Mouse (Mus musculus) kidney, postnatal 25 days (tissue): ENCODE measurements at regions not wholly inside any gene's neighbourhood (a gene's known extent, or its start where the extent isn't known, plus 50 kb on each side); places are given as distances from the start of the nearest gene placed in this dataset.

Experiments
- DNase-seq, 2 experiments: peaks; one replicate each; pipeline ENCODE4 v3.0.0; 2021; ENCODE audit warnings: mixed read lengths in 2 of 2

GRCm38 (mm10) chr13:6837446-6837845 lies 188.9 kb upstream of the Pfkp start:
- DNase-seq, result no peak

- no peak for DNase-seq
These were observed 188.5 kb upstream of the Pfkp start for GRCm38 (mm10) chr13:6837075-6837422.

- DNase-seq, result peak; percentile 58 to 63
These were observed 187.9 kb upstream of the Pfkp start for GRCm38 (mm10) chr13:6836351-6837074.

GRCm38 (mm10) chr13:6829882-6830281 lies 181.3 kb upstream of the Pfkp start:
- DNase-seq, result peak; percentile 26 to 38

DNA sequence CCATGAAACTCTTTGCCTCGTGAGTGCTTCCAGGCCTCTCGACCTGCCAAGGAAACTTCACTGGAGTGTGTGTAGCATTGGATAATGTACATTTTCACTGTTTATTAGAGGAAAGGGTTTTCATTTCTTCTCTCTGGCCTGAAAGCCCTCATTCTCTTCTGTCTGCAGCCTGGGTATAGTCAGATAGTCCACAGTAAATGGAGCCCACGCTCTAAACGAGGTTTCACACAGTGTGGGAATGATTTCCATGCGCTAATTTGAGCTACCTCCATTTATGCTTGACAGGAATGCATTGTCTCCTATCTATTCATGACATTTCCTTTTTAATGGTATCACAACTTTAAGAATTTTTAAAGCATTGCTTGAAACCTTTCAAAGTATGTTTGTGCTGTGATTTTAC lies 180.8 kb upstream of the Pfkp start:
- no peak for DNase-seq

- DNase-seq, result peak; percentile 19 to 40
These were observed 180.2 kb upstream of the Pfkp start for GRCm38 (mm10) chr13:6828601-6829330.

- DNase-seq, result no peak
These were observed 153.9 kb upstream of the Pfkp start for GRCm38 (mm10) chr13:6802243-6803157.

DNA sequence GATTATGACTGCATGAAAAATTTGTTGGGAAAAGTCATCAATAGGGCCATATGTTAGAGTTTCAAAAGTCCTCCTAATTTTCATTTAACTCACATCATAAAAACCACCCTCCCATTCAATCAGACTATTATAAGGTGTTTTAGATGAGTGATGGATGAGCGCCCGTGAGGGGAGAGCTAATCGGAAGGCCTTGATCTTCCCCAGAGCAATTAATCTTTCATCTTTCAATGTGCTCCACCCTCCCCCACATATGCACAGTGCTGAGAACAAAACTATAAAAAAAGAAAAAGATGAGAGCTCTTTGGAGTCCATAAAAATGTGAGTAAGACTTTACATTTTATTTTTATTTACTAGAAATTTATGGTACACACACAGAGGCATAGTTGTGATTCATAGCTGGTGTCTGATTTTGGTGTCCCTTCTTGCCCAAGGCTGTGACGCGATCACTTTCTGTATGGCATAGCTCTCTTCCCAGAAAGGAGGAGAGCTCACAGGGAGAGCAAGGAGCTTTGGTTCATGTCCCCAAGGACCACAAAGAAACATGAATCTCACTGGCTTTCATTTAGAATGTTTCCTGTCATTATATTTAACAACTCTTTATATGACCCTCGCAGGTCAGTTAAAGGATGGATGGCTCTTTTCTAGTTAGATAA lies 119.5 kb upstream of the Pfkp start:
- DNase-seq, result no peak

DNA sequence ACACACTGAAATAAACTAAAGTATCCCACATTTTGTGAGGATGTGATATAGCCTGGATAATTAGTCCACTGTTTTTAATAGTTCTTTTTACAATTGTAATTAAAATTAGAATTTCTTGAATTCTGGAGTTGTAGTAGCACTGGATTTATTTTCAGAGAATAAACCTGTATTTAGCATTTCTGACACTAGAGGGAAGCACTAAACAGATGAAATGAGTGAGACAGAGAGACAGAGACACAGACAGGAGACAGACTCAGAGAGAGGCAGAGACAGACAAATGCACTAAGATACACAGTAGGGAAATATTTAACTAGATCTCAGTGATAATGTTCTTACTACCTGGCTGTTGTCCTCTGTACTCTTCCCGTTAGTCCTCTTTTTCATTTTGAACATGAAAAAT lies 108.6 kb upstream of the Pfkp start:
- no peak for DNase-seq

GRCm38 (mm10) chr13:6751599-6751998 lies 103.0 kb upstream of the Pfkp start:
- no peak for DNase-seq

DNA sequence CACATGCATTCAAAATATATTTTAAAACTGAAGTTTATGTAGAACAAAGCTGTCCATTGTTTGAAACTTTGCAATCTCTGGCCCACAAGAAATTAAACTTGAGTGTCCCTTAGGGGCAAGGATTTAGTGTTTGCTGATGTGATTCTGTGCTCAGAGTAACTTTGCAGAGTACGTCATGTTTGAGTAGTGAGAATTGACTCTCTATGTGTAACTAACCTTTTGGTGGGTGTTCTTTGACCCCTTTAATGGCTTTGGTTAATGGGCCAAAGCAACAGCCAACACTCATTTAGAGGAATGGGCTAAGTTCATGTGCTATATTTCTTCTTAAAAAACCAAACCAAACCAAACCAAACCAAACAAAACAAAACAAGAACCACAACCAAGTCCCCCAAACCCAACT lies 102.6 kb upstream of the Pfkp start:
- no peak for DNase-seq

GRCm38 (mm10) chr13:6741916-6742315 lies 93.3 kb upstream of the Pfkp start:
- no peak for DNase-seq

GRCm38 (mm10) chr13:6736984-6737566 lies 88.5 kb upstream of the Pfkp start:
- DNase-seq, result peak in 1 of 2 experiments; percentile 13
